Mouse (Mus musculus): ENCODE data around the gene Vipas39.
"Not testable (repeated sequence)": the region's sequence is repeated elsewhere in the genome, so short reads cannot be mapped to it uniquely, and the experiment has no call there.

Vipas39 gene

DNA sequence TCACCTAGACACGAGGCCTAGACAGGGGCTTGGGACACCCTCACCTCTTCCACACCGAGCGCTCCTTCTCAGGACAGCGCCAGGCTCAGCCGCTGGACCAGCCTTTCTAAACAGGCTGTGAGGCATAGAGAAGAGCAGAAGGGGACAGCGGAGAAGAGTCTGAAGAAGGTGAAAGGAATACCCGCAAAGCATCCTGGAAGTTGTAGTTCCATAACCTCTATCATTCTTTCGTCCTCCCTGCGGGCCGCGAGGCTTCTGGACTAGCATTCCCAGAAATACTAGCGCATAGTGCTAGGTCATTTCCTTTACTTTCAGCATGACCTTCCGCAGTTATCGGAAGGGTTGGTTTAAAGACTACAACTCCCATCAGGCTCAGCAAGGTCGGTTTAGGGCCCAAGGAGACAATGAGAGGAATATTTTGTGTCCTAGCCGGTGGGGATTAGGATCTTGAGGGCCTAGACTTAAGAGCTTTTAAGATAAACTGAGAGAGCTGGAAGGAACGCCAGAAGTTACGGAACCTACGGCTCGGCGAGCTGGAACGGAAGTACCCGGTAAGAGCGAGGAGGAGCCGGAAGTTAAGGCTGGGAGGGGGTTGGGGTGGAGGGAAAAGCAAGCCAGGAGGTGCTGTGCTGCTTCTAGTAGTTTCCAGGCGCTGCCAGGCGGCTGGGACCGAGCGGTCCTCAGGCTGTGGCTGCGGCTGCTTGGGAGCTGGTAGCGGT, at the start of gene Vipas39, which contains the start of gene Ahsa1:
Vipas39 (minus strand) TSS at position 149 of the 719 bp plus-strand sequence.
Ahsa1 (plus strand) TSS at position 372 of the 719 bp plus-strand sequence.
- peak; percentile 72 for DNase-seq (ENCODE audit: low spot score)

DNA sequence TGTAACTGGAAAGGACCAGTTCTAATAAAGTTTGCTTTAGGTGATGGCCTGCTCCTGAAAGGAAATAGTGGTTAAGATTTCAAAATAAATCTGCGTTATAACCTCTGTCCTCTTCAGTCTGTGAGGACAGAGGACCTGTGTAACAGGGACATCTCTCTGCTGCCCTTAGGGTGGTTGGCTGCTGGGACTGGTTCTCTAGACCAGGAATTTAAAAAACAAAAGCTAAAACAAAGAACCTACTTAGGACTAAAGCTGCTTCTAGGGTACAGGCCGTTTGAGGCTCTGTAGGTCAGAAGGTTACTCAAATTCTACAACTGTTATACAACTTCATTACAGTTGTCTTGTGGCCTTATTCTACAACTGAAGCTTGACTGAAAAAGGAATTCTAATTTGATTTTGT, 47.0 kb upstream of the Vipas39 start:
- no peak for DNase-seq (ENCODE audit: low spot score)

DNA sequence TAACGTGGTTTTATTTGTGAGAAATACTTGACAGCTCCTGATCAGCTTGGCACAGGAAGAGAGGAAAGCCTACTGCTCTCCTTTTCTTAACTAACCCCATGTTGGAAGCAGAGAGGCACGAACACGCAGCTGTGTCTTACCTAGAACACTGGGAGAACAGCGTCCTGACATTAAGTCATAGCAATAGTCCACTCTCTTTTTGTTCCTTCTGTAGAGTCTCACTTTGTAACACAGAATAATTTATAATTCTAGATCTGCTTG, 40.5 kb upstream of the Vipas39 start:
- DNase-seq (ENCODE audit: low spot score), result not testable (repeated sequence)

DNA sequence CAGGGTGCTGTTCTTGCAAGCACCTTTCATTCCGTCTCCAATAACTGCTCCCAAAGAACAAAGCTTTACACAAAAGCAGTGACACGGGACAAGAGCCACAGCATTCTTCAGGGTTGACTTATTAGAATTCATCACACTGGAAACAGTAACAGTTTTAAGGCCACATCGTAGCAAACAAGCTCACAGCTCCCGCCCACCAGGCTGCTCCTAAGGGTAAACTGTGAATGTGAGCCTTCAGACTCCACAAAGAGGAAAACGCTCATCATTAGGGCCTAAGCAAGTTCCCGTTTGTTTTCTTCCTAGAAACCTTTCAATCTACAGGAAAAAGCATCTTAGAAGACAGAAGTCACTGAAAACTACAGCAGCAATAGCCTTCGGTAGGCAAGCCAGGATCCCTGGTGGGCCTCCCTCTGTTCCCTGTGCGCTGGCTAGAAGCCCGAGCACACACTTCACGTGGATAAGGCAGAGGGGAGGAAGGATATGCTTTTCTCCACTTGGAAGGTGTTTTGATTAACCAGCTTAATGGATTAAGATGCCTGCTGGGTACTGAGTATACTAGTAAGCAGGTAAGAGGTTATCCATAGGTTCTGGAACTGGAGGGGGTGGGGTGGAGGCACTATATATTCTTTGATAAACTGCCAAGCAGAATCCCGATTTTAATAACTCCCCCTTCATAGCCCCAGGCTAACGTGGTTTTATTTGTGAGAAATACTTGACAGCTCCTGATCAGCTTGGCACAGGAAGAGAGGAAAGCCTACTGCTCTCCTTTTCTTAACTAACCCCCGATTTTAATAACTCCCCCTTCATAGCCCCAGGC, 39.9 kb upstream of the Vipas39 start:
- DNase-seq (ENCODE audit: low spot score), result no peak

DNA sequence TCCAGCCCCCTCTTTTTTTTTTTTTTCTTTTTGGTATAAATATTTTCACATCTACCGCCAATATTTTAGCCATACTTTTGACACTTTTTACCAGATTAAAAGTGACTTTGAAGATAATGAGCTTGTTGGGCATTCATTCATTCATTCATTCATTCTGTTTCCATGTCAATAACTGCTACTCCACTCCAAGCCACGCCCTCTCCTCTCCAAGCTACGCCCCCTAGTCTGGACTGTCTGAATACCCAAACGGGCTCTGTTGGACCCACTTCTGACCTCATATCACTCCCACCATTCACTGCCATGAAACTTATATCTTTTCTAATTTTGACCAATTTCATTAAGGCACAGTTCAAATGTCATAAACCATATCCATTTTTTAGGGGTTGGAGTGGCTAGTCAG, 35.1 kb upstream of the Vipas39 start:
- no peak for DNase-seq (ENCODE audit: low spot score)

DNA sequence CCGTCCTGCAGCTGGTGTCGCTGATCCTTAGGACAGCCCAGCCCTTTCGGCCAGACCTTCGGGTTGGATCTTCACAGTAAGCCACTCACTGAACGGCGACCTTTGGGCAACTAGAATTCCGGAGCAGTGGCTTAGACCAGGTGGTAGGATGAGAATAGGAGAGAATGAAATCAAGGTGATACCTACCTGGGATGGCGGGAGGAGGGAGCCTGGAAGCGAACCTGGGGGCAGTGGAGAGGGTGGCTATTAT, 34.3 kb upstream of the Vipas39 start:
- no peak for DNase-seq (ENCODE audit: low spot score)

DNA sequence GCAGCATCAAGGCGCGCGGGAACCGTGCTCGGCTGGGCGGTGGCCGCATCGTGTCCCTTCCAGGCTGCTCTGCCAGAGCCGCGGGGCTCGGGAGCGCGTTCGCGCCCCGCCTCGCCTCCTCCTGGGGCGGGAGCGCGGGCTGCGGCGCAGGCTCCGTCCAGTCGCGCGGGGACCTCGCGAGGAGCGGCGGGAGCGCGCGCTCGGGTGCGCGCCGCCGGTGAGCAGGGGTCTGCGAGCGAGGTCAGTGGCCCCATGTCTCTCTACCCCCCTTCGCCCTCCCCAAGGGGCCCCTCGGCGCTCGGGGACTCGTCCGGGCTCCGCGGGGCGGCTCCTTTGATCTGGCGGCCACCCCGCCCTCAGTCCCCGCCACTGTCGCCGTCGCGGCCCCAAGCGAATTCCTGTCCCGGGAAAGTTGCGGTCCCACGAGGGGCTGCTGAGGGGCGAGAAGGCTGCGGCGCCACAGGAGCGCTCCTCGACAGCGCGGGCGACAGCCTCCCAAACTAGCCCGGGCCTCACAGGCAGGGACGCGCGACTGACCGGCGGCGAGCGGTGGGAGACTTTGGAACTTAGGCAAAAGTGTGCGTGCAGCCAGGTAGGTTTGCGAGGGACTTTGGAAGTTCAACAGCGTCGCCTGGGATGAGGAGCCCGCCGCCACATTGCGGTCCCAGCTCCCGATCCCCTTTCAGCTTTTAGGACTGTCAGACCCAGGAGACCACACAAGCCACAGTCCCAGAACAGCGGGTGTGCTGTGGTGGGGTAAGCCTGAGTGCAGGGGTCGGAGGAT, 33.8 kb upstream of the Vipas39 start, which contains the start of gene Ism2:
Ism2 (minus strand) TSS at position 49 of the 784 bp plus-strand sequence.
- DNase-seq (ENCODE audit: low spot score), result peak; percentile 16

DNA sequence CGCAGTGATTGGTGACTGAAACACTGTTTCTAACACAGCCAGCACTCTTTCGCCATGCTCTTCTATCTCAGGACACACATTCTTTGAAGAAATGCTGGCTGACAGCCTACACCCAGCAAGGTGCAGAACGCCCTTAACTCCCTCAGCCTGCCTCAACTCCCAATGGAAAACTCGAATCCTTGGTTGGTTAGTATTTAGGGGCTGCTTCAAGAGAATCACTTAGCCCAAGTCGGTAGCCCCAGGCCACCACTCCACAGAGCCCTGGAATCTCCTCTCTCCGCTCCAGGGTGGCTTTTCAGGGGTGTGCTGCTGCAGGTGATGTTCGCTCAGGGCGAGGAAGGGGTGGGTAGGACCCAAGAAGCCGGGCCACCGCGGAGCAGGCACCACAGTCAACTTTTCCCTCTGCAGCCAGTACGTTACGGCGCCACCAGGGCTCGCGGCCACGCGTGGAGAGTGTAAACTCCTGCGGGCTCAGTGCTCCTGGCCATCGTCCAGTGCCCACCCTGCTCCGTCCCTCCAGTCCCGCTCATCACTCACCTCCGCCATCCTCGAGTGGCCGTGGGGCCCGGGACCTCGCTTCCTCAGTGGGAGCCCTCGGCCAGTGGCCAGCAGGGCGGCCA, 33.1 kb upstream of the Vipas39 start:
- DNase-seq (ENCODE audit: low spot score), result no peak

DNA sequence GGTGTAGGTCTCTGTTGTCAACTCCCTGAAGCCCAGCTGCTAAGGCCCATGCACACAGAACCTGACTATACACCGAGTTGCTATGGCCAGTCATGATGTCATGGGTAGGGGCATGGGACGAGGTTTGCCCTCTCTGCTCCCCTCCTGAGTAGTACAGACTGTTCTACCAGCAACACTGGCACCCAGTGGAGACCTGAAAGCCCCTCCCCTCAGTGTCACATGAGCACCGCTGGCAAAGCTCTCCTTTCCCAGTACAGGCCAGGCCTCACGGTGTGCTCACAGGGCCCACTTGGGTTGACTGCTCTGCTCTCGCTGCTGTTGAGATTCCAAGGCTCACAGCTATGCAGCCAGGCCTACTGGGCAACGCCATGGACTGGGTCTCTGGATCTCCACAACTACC, 27.9 kb upstream of the Vipas39 start:
- no peak for DNase-seq (ENCODE audit: low spot score)

DNA sequence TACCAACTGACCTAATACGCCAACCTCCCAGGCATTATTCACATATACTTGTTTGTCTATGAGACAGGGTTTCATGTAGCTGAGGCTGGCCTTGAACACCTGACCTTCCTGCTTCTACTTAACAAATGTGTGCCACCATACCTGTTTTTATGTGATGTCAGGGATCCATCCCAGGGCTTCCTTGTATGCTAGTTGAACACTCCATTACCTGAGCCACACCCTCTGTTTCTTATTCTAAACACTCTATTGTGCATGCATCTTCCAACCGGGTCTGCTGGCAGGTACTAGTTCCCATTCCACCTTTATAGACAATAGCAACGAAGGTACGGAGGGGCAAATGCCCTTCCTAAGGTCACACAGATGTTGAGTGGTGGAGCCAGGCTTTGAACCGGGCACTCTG, 23.0 kb upstream of the Vipas39 start:
- no peak for DNase-seq (ENCODE audit: low spot score)

DNA sequence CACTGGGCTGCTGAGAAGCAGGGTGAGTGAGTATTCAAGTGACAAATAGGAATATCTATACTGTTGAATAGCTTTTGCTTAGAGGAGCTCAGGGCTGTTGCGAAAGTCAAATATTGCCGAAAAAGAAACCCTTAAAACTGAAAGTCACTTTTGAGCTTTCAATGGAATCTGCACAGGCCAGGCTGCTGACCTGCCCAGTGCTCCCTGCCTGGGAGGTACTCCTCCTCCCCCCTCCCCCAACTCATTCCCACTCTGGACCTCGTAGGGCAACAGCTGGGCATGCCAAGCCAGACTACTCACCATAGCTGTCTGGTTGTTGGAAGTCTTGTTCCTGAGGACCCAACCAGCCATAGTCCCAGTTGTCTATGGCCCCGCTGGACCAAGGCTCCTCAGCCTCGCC, 18.7 kb upstream of the Vipas39 start:
- no peak for DNase-seq (ENCODE audit: low spot score)

DNA sequence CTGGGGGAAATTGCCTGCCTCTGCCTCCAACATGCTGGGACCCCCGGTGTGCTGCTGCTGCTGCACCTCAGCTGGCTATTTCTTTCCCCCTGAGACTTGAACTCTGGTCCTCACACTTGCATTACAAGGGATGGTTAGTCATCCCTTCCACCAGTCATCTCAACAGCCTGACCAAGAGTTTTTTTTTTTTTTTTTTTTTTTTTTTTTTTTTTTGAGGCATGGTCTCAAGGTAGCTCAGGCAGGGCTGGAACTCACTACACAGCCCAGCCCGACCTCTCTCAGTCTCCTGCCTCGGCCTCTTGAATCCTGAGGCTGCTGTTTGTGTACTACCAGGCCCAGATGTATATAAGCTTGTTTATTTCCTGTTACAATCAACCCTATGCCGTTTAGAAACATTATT, 18.2 kb upstream of the Vipas39 start:
- DNase-seq (ENCODE audit: low spot score), result no peak

DNA sequence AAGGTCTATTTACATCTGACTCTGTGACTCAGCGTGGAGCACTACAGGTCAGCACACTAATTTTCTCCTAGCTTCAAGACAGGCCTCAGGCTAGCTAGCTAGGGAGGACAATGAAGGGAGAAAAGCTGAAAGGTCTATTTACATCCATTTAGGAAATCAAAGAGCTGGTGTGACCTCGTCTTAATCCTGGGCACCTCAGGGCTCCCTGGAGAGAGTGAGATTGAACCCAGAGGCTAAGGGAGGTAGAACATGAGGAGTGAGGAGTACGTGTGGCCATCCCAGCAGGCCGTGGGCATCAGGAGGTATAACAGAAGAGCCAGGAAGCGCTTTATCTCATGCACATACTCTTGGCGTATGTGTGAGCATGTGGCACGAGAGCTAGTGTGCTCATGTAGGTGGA, 17.6 kb upstream of the Vipas39 start:
- DNase-seq (ENCODE audit: low spot score), result no peak

DNA sequence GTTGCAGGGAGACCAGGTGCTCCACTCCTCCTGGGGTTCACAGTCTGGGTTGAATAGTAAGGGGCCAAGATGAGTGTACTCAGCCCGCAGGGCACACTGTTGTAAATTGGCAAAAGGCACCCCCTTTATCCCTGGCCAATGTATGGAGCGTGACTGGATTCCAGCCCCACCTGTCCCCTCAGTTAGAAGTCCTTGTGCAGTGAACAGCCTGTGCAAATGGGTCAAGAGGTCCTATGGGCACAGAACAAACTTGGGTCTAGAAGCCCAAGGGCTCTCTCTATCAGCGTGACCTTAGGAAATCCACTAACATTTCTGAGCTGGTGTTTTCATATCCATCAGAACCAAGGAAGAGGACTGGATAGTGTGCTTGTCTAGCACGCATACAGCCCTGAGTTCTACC, 16.7 kb upstream of the Vipas39 start:
- DNase-seq (ENCODE audit: low spot score), result no peak

DNA sequence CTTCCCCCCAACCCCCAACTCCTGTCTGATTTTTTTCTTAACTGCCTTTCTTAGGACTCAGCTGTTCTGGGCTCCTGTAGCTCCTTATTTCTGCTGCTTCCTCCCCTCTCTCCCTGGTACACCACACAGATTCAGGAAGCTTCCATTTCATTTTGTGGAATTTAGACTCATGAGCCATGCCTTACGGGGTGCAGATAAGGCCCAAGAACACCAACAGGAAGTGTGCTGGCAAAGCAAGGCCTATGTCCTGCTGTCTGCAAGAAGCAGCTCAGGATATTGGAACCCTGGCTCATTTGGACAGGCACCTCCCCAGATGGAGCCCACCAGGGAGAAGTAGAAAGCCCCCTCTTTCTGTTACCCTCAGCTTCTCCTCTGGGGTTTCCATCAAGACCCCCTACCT, 15.7 kb upstream of the Vipas39 start:
- DNase-seq (ENCODE audit: low spot score), result no peak

DNA sequence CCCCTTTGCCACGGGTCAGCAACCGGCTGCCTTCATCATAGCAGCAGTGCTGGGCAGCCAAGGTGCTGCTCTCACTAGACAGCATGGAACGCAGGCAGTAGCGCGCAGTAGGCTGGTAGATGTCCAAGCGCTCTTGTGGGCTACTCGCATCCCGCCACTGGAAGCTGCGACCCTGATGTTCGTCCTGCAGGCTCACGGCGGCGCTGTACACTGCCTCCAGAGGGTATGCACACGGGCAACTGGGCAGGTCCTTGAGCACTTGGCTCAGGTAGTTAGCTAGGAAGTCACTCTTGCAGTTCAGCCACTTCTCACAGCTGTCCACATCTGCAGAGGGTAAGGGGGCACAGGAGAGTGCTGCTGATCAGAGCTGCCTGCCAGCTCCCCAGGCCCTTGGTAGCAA, 13.8 kb upstream of the Vipas39 start:
- DNase-seq (ENCODE audit: low spot score), result no peak

DNA sequence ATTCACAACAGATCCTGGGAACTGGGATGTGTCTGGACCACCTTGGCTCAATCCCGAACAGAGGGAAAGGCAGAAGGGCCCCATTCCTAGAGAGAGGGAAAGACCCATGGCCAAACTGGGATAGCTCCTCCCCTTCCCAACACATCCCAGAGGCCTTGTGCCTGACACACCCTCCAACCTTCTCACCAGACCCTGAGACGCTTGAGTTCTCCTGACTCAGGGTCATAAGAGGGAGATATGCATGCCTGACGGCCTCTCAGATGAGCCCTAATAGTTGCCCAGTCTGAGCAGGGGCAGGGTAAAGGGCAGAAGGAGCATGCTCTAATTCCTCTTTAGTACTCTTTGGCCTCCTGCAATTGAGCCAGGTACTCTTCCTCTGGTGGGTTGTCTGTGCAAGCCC, 13.3 kb upstream of the Vipas39 start:
- no peak for DNase-seq (ENCODE audit: low spot score)

DNA sequence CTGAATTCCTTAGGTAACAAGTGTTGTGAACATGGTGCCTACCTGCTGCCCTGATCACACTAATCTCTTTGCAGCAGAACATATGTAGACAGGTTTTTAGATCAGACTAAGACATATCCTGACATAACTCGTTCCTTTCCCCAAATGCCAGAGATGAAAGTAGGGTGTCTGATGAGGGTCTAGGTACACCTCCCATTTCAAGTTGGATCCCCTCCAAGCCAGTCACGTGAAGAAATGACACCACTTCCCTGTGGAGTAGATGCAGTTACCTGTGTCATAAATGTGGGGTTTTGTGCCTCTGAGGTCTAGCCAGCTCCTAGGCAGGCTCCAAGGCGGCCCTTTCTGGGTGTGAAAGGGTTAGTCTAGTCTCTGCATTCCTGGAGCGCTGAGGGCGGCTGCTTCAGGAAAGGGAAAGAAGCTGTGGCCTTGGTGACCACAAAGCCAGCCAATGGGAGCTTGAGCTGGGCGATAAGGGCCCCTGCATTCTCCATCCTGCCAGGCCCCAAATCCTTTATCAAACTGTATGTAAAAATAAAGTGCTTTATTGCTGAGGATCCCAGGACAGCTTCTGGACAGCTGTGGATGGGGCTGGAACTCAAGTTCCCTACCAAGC, 12.2 kb upstream of the Vipas39 start:
- DNase-seq (ENCODE audit: low spot score), result no peak

DNA sequence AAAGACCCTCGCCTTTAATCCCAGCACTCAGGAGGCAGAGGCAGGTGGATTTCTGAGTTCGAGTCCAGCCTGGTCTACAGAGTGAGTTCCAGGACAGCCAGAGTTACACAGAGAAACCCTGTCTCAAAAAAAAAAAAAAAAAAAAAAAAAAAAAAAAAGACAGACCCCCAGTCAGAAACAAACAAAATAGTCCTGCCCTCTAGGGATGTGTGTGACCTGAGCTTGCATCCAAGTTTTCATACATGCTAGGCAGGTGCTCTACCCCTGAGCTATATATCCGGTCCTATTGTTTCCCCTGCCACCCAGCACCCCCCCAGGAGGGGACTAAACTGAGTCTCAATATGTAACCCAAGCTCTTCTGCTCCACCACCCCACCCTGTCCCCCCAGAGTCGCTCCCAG, 11.2 kb upstream of the Vipas39 start:
- not testable (repeated sequence) for DNase-seq (ENCODE audit: low spot score)

DNA sequence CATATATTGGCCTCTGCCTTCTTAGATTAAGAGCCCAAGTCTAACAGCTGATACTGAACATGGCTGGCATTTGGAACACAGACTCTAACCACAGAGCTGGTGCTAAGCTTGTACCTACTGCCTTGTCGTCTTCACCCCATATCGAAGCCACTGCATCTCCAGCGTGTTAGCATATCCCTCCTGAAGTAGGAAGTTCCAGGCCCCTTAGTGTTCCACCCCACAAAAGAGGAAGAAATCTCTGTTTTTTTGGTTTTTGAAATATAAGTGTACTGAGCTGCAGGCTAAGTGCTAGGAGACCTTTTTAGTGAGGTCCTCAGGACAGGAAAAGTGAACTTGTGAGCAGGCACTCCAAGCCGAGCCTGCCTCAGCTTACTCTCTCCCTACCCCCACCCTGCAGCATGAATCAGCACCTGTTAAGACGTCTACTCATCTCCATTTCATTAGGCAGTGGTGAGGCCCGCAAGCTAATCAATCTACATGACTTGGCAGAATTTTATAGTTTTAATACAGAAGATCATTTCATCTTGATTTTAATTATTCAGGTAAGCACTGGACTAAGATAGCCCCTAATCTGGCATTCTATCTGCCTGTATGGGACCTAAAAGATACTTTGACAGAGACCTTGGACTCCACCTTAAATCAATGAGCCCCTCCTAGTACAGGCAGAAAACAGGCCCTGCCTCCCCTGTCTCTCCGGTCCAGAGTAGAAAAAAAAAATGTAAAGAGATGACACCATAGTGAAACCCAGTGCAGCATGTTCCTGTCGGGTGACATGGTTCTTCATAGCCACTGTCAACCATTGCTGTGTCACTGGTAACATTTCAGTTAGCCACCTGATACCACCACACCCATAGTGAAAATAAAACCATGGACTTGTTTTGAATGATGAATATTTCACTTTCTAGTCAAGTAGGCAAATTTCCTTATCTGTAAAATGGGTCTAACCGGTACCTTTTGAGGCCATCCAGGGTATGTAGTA, 9.1 kb upstream of the Vipas39 start:
- no peak for DNase-seq (ENCODE audit: low spot score)

DNA sequence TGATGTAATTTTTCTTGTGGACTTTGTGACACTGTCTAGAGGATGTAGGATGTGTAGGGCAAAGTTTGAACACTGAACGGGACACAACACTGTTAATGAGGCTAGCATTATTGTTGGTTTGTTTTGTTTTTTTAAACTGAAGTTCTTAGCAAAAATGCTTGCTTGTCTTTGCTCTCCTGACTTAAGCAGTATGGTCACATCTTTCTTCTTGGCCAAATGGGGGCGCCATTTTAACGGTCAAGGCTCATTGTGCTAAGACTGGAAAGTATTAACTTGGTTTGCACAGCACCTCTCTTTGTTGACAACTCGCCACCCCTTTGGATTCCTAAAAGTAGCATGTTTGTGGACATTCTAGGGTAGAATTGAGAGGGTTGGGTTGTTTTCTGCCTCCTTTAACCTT, 1.6 kb upstream of the Vipas39 start:
- DNase-seq (ENCODE audit: low spot score), result no peak

Data from ovary, postnatal 10 days (tissue).